ENCODE assay signal across 8 mouse cellular contexts in the genomic region with DNA sequence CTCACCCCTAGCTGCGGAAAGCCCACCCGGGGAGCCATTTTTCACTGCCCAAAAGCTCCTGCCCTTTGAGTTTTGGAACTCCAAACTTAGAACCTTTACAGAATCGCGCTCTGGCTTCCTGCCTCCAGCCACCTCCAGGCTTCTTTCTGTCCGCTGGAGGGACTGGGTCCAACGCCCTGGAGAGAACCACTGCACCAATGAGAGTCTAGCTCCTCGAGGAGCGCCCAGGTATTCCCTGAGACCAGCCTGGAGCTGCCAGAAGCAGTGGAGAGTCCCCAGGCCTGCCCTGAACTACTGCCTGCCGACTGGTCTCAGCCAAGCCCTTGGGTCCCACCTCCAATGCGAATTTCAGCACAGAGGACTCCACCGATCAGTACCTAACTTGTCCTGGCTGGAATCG. TPM values are rescaled to one million over a fixed set of nuclear protein-coding genes. Genes with fewer than 3 reads are reported as not detected.
DNase-seq lines count a peak whose midpoint lies in the region; ATAC-seq and TF ChIP-seq lines count a peak whose summit lies in the region.

No protein-coding gene starts in this region.

- peak overlapping the region; percentile 98 for H3K4me2 ChIP-seq in heart, embryonic 15.5 days
- H3K4me2 ChIP-seq in forebrain, postnatal 0 days (ENCODE audit: low read depth): peak overlapping the region; percentile 95
- peak overlapping the region; percentile 95 for H3K4me2 ChIP-seq in neural tube, embryonic 13.5 days

- no peak for ATAC-seq in heart, embryonic 15.5 days (replicated peaks; ENCODE audit: insufficient number of reproducible peaks, insufficient read depth, low FRiP score, low read depth)
- ATAC-seq in forebrain, postnatal 0 days: no peak
- no peak for ATAC-seq in neural tube, embryonic 13.5 days (ENCODE audit: low read depth)

- H3K27ac ChIP-seq in heart, embryonic 15.5 days: no peak overlapping the region
- H3K27ac ChIP-seq in forebrain, postnatal 0 days (ENCODE audit: low read depth, low read length): no peak overlapping the region
- peak overlapping the region; percentile 92 for H3K27ac ChIP-seq in neural tube, embryonic 13.5 days (replicated peaks)

- WGBS in heart, embryonic 15.5 days: 11% methylated on average over 12 of the region's 12 CpGs
- WGBS in forebrain, postnatal 0 days: 11% methylated on average over 12 of the region's 12 CpGs
- WGBS in neural tube, embryonic 13.5 days: 10% methylated on average over 12 of the region's 12 CpGs

- no peak overlapping the region; the same call in 1 of the 2 replicates for H3K9ac ChIP-seq in heart, embryonic 15.5 days
- no peak overlapping the region for H3K9ac ChIP-seq in forebrain, postnatal 0 days
- peak overlapping the region; percentile 85 for H3K9ac ChIP-seq in neural tube, embryonic 13.5 days

- H3K27me3 ChIP-seq in heart, embryonic 15.5 days: peaks cover 70% of the 10 kb centered on the region
- H3K27me3 ChIP-seq in forebrain, postnatal 0 days (ENCODE audit: insufficient read depth, low read length): peaks cover 20% of the 10 kb centered on the region
- H3K27me3 ChIP-seq in neural tube, embryonic 13.5 days: peaks cover 41% of the 10 kb centered on the region

- peak overlapping the region; percentile 88 for H3K4me3 ChIP-seq in heart, embryonic 15.5 days
- peak overlapping the region; percentile 84; the same call in 1 of the 2 replicates for H3K4me3 ChIP-seq in forebrain, postnatal 0 days (ENCODE audit: low read depth, low read length)
- H3K4me3 ChIP-seq in neural tube, embryonic 13.5 days: peak overlapping the region; percentile 72

- no peaks in the 10 kb centered on the region for H3K9me3 ChIP-seq in heart, embryonic 15.5 days (replicated peaks)
- H3K9me3 ChIP-seq in forebrain, postnatal 0 days (ENCODE audit: low read length): no peaks in the 10 kb centered on the region
- no peaks in the 10 kb centered on the region for H3K9me3 ChIP-seq in neural tube, embryonic 13.5 days

- no peak for DNase-seq in heart, adult 8-10 months (ENCODE audit: low spot score)
- DNase-seq in forebrain, postnatal 0 days: no peak
- peak; percentile 30 to 44 for DNase-seq in kidney, postnatal 4 days
- DNase-seq in right cerebral cortex, postnatal 4 days: no peak
- no peak for DNase-seq in adipocyte (ENCODE audit: low spot score)
- DNase-seq in spleen, postnatal 10 days (ENCODE audit: low spot score in 2 of 2): no peak

- peaks cover 22% of the 10 kb centered on the region for H3K4me1 ChIP-seq in heart, embryonic 15.5 days (replicated peaks)
- H3K4me1 ChIP-seq in forebrain, postnatal 0 days (ENCODE audit: insufficient read depth): peaks cover 5% of the 10 kb centered on the region; the same call in 1 of the 2 replicates
- H3K4me1 ChIP-seq in neural tube, embryonic 13.5 days (replicated peaks): peaks cover 46% of the 10 kb centered on the region

- no peak for TF ChIP-seq CTCF in forebrain, postnatal 0 days (IDR thresholded peaks at IDR 0.05; ENCODE audit: low read depth)

- H3K36me3 ChIP-seq in heart, embryonic 15.5 days: no peaks in the 10 kb centered on the region
- H3K36me3 ChIP-seq in forebrain, postnatal 0 days (ENCODE audit: insufficient read depth): no peaks in the 10 kb centered on the region
- H3K36me3 ChIP-seq in neural tube, embryonic 13.5 days: no peaks in the 10 kb centered on the region

RNA-seq across cellular contexts. Expression of gene Tenm3, which starts 1.2 kb away (rescaled TPM):
- polyA plus RNA-seq in heart, embryonic 15.5 days (2015; fragmentation: Nextera tagmentation; extraction: Ambion mirVana): 5.0 and 8.1 TPM in 2 replicates
- total RNA-seq in heart, adult 8-10 months (2022): 1 to 10 TPM; 2.1 to 3.8 (median 3.2) TPM
- 98.2 and 111 TPM in 2 replicates for total RNA-seq in forebrain, postnatal 0 days (2014; rRNA removed)
- 15.0 and 21.6 TPM in 2 replicates for polyA plus RNA-seq in forebrain, postnatal 0 days (2015; fragmentation: Nextera tagmentation; extraction: Ambion mirVana)
- 40.7 and 47.0 TPM in 2 replicates for polyA plus RNA-seq in neural tube, embryonic 13.5 days (2015; fragmentation: Nextera tagmentation; extraction: Ambion mirVana)

Comparison
In these comparisons a context has a peak if more than half of its experiments do, and no peak if none do; other contexts are left out.
1. DNase-seq: peak in kidney, postnatal 4 days (2 of 2); none in heart, adult 8-10 months (single experiment), forebrain, postnatal 0 days (single experiment), right cerebral cortex, postnatal 4 days (single experiment), adipocyte (single experiment) and spleen, postnatal 10 days (0 of 2).
2. Peak in every context shown above with its lines, with median percentiles within 50 percentile points of each other: H3K4me2 ChIP-seq and H3K4me3 ChIP-seq.